Mouse (Mus musculus) embryonic facial prominence, embryonic 14.5 days (tissue): ENCODE data around the gene Mmp20. TPM values are rescaled to one million over a fixed set of nuclear protein-coding genes. Genes with fewer than 3 reads are reported as not detected.
A peak's percentile ranks its signal among the peaks of the same experiment; 100 is the strongest.

Experiments
- ATAC-seq: fragments of 200-750 bp; cut with Nextera tagmentation; 2 replicates; pipeline ENCODE4 v1.8.0; 2017; ENCODE audit warnings: low read depth, moderate number of reproducible peaks, moderate TSS enrichment
- DNase-seq: peaks from one replicate; pipeline ENCODE4 v3.0.0-alpha.2; 2015; ENCODE audit warnings: low spot score
- H3K27ac ChIP-seq: fragments of 300-500 bp; sonication (generic); replicated peaks from 2 replicates; pipeline ENCODE4 v1.5.1; 2014; ENCODE audit warnings: low read depth, mild to moderate bottlenecking, low read length, moderate library complexity
- H3K27me3 ChIP-seq: fragments of 300-500 bp; sonication (generic); replicated peaks from 2 replicates; pipeline ENCODE4 v1.6.1; 2014; ENCODE audit warnings: low read length; ENCODE audit not compliant: control insufficient read depth, insufficient read depth
- H3K36me3 ChIP-seq: fragments of 300-500 bp; sonication (generic); 2 replicates; pipeline ENCODE4 v1.6.1; 2014; ENCODE audit warnings: low read length, mixed read lengths; ENCODE audit not compliant: control insufficient read depth, insufficient read depth
- H3K4me1 ChIP-seq: fragments of 300-500 bp; sonication (generic); 2 replicates; pipeline ENCODE4 v1.6.1; 2014; ENCODE audit warnings: antibody characterized with exemption, low read length; ENCODE audit not compliant: control insufficient read depth, insufficient read depth
- H3K4me2 ChIP-seq: fragments of 300-500 bp; sonication (generic); 2 replicates; pipeline ENCODE4 v1.6.1; 2014; ENCODE audit warnings: low read depth, mild to moderate bottlenecking, low read length, moderate library complexity, mixed read lengths
- H3K4me3 ChIP-seq: fragments of 300-500 bp; sonication (generic); 2 replicates; pipeline ENCODE4 v1.5.1; 2014; ENCODE audit warnings: low read depth, mild to moderate bottlenecking, low read length
- H3K9ac ChIP-seq: fragments of 300-500 bp; sonication (generic); 2 replicates; pipeline ENCODE4 v1.6.1; 2014; ENCODE audit warnings: low read depth, mild to moderate bottlenecking, low read length, moderate library complexity, mixed read lengths
- H3K9me3 ChIP-seq: fragments of 300-500 bp; sonication (generic); 2 replicates; pipeline ENCODE4 v1.6.1; 2016; ENCODE audit warnings: low read length; ENCODE audit not compliant: control insufficient read depth
- WGBS: fragments of 180-500 bp; shearing (Covaris S2); extraction: QIAGEN DNeasy Blood & Tissue Kit; methylation state at CpG from one replicate; pipeline ENCODE4 v1.1.7; 2014; 5-methylcytosine and 5-hydroxymethylcytosine counted together
- polyA plus RNA-seq: library from polyadenylated mRNA; unstranded; fragments of >200 nt; fragmentation: Nextera tagmentation; extraction: Ambion mirVana; gene quantifications from 2 replicates; pipeline ENCODE4 v1.2.1, GENCODE M21; 2014

The Mmp20 gene
- polyA plus RNA-seq, 1 experiment from 2014 or later, result not detected

DNA sequence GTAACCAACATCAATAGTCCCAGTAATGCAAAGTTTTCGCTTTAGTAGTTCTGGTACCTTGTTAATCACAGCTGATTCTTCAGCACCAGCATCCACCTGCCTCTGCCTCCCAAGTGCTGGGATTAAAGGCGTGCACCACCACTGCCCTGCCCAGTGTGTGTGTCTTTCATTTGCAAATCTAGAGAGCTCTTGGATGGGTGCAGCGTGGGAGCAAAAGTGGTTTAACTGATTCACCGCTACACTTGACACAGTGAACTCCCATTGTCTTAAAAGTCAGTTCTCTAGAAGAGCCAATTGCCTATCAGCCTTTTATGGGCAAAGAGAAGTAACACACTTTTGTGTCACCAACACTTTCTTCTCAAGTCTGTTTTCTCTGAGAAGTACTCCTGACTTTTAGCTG lies 83.2 kb downstream of the Mmp20 start:
- Histone ChIP-seq H3K9ac (no peak overlapping the region), H3K9me3 (no peaks in the 10 kb centered on the region), H3K4me2 (no peak overlapping the region), H3K36me3 (no peaks in the 10 kb centered on the region), H3K27me3 (no peaks in the 10 kb centered on the region), H3K4me3 (no peak overlapping the region), H3K4me1 (no peaks in the 10 kb centered on the region), H3K27ac (no peak overlapping the region)
- 85% methylated on average over 4 of the region's 4 CpGs for WGBS
- no peak for ATAC-seq
- no peak for DNase-seq

DNA sequence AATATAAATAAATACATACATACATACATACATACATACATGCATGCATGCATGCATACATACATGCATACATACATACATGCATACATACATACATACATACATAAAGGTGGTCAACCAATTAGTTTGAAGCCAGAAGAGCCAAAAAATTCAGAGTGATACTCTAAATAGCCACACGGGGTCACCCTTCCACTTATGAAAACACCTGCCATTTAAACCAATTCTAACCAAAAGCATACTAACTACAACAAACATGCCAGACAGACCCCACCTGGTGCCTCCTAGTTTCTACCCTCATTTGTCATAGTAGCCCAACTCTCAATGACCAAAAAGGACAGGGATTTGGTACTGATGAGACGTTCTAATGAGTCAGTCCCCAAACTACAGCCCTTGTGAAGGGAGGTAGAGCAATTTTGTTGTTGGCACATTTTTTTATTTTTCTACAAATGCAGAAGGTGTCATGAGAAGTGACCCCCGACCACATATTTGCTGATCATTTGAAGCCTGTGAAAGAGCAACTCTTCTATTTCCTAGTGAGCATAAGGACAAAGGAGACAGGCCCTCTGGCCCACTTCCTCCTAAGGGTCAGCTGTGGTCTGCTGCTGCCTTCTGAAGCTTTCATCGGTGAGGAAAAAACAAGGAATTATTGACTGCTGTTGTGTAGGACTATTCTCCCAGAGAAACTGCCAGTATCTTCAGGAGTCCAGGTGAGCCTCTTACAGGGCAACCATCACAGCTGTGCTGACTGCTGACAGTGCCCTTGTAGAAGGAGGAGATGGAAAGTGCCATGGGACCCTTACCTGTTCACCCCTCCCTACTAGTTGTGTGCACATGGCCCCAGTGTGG lies 86.3 kb downstream of the Mmp20 start:
- Histone ChIP-seq H3K36me3 (no peaks in the 10 kb centered on the region), H3K9me3 (no peaks in the 10 kb centered on the region), H3K4me2 (no peak overlapping the region), H3K4me1 (no peaks in the 10 kb centered on the region), H3K9ac (no peak overlapping the region), H3K27me3 (no peaks in the 10 kb centered on the region), H3K4me3 (no peak overlapping the region), H3K27ac (no peak overlapping the region)
- 36% methylated on average over 4 of the region's 4 CpGs for WGBS
- DNase-seq (peak; percentile 63), ATAC-seq (peak; percentile 44; the same call in 1 of the 2 replicates)

DNA sequence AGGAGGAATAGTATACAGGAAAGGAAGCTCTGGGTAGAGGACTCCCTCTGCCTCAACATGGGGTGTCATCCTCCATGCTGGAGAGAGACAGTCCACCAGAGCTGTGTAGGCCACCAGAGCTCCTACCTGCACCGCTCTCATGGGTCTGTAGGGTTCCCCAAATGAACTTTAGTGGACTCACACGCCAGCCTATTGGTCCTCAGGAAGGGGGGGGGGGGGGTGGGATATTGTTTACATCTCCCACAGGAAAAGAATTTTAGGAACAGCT lies 86.8 kb downstream of the Mmp20 start:
- ATAC-seq (no peak), DNase-seq (no peak)
- Histone ChIP-seq H3K4me3 (no peak overlapping the region), H3K9ac (no peak overlapping the region), H3K36me3 (no peaks in the 10 kb centered on the region), H3K9me3 (no peaks in the 10 kb centered on the region), H3K4me2 (no peak overlapping the region), H3K27ac (no peak overlapping the region), H3K27me3 (no peaks in the 10 kb centered on the region), H3K4me1 (no peaks in the 10 kb centered on the region)
- WGBS, result 74% methylated on average over 2 of the region's 2 CpGs

DNA sequence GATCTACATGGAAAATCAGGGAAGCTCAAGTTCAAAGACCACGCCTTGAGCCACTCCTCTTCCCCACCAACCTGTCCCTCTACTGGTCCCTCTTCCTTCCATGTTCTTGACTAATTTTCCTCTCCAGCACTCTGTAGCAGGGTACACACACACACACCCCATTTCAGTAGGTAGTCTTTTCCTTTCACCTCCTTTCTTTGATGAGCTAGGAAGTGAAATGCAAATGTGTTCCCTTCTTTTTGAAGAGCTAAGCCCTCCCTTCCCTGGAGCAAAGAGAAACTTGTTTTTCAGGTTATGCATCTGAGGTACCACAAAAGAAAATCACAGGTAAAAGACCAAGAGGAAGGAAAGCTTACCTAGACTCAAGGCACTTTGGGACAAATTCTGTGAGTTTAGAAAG lies 93.5 kb downstream of the Mmp20 start:
- Histone ChIP-seq H3K4me3 (no peak overlapping the region), H3K9ac (no peak overlapping the region), H3K27me3 (no peaks in the 10 kb centered on the region), H3K4me1 (no peaks in the 10 kb centered on the region), H3K36me3 (no peaks in the 10 kb centered on the region), H3K27ac (no peak overlapping the region), H3K9me3 (no peaks in the 10 kb centered on the region), H3K4me2 (no peak overlapping the region)
- 84% methylated on average over 1 of the region's 1 CpGs for WGBS
- DNase-seq (peak; percentile 49), ATAC-seq (peak; percentile 70; the same call in 1 of the 2 replicates)

Other genes with a start within 250 kb of the Mmp20 start
- not detected in 2 replicates for gene Mmp1b, start 240.2 kb upstream of the Mmp20 start, polyA plus RNA-seq
- 0.33 and 0.82 TPM in 2 replicates for gene Mmp3, start 182.4 kb upstream of the Mmp20 start, polyA plus RNA-seq
- not detected in 2 replicates for gene Mmp10, start 125.9 kb upstream of the Mmp20 start, polyA plus RNA-seq
- 0.51 and 0.79 TPM in 2 replicates for gene Mmp8, start 69.8 kb upstream of the Mmp20 start, polyA plus RNA-seq
- 0.17 TPM in 1 of 2 replicates, not detected in the other for gene Mmp27, start 56.8 kb upstream of the Mmp20 start, polyA plus RNA-seq
- gene Mmp7, start 63.9 kb downstream of the Mmp20 start, polyA plus RNA-seq, result 0.20 TPM in 1 of 2 replicates, not detected in the other
- gene Tmem123, start 135.8 kb downstream of the Mmp20 start, polyA plus RNA-seq, result 129 and 130 TPM in 2 replicates
- 40.7 and 41.3 TPM in 2 replicates for gene Birc2, start 208.8 kb downstream of the Mmp20 start, polyA plus RNA-seq
- 14.6 and 16.1 TPM in 2 replicates for gene Birc3, start 245.0 kb downstream of the Mmp20 start, polyA plus RNA-seq